Mouse (Mus musculus) heart, postnatal 0 days (tissue): Measurements from ENCODE around the gene Ptprb.

ENCODE experiments used
- CTCF ChIP-seq: IDR thresholded peaks from 2 replicates; pipeline ENCODE4 v1.5.1; 2016; ENCODE audit warnings: antibody characterized with exemption, control low read depth, low read depth
- EP300 ChIP-seq: IDR thresholded peaks from 2 replicates; pipeline ENCODE4 v1.6.1; 2016; ENCODE audit warnings: antibody characterized with exemption, low read depth

GRCm38 (mm10) chr10:116386391-116386885, 111.1 kb downstream of the Ptprb start:
- TF ChIP-seq CTCF (no peak), EP300 (no peak)
